Mouse (Mus musculus) testis, adult 2 months (tissue): ENCODE measurements around the gene Gmfb. TPM values are rescaled to one million over a fixed set of nuclear protein-coding genes. Genes with fewer than 3 reads are reported as not detected.
"Not testable (repeated sequence)": the region's sequence is repeated elsewhere in the genome, so short reads cannot be mapped to it uniquely, and the experiment has no call there.

Experiments
- H3K27ac ChIP-seq: fragments of 200-500 bp; 2 replicates; pipeline ENCODE4 v1.5.1; 2012; ENCODE audit warnings: low read depth, low read length; ENCODE audit not compliant: control insufficient read depth, insufficient read depth
- H3K27me3 ChIP-seq: fragments of 200-500 bp; 2 replicates; pipeline ENCODE4 v1.6.1; 2012; ENCODE audit warnings: mild to moderate bottlenecking, low read length, moderate library complexity; ENCODE audit not compliant: control insufficient read depth, insufficient read depth
- H3K36me3 ChIP-seq: fragments of 200-500 bp; 2 replicates; pipeline ENCODE4 v1.6.1; 2012; ENCODE audit warnings: mild to moderate bottlenecking, low read length; ENCODE audit not compliant: control insufficient read depth, insufficient read depth
- H3K4me1 ChIP-seq: fragments of 200-500 bp; 2 replicates; pipeline ENCODE4 v1.6.1; 2012; ENCODE audit warnings: low read length; ENCODE audit not compliant: control insufficient read depth, insufficient read depth
- H3K4me3 ChIP-seq: fragments of 200-500 bp; 2 replicates; pipeline ENCODE4 v1.5.1; 2012; ENCODE audit warnings: low read depth, mild to moderate bottlenecking, low read length, moderate library complexity, mixed read lengths; ENCODE audit not compliant: control insufficient read depth
- CTCF ChIP-seq: fragments of 200-500 bp; IDR thresholded peaks from 2 replicates; pipeline ENCODE4 v1.5.1; 2012; ENCODE audit warnings: low read depth, mild to moderate bottlenecking, inconsistent platforms, low read length, moderate library complexity; ENCODE audit not compliant: control insufficient read depth, insufficient read depth, insufficient replicate concordance
- POLR2A ChIP-seq: fragments of 200-500 bp; IDR thresholded peaks from 2 replicates; pipeline ENCODE4 v1.6.1; 2012; ENCODE audit warnings: low read depth, mild to moderate bottlenecking, inconsistent platforms, low read length, moderate library complexity; ENCODE audit not compliant: control insufficient read depth
- polyA plus RNA-seq: library from polyadenylated mRNA; depleted of rRNA; stranded (reverse); fragments of >200 nt; gene quantifications from 2 replicates; pipeline ENCODE4 v1.2.3, GENCODE M21; 2012

Gmfb gene
- polyA plus RNA-seq, 1 experiment: 69.6 TPM

GRCm38 (mm10) chr14:46832354-46833272 is 10.6 kb upstream of the Gmfb start:
- TF ChIP-seq CTCF (no peak), POLR2A (no peak)
- H3K36me3 ChIP-seq: no peaks in the 10 kb centered on the region
- no peaks in the 10 kb centered on the region for H3K27me3 ChIP-seq
- H3K27ac ChIP-seq: peak overlapping the region; percentile 90
- peak overlapping the region; percentile 97 for H3K4me3 ChIP-seq
- H3K4me1 ChIP-seq: no peaks in the 10 kb centered on the region; the same call in 1 of the 2 replicates

GRCm38 (mm10) chr14:46831837-46832333 is 9.8 kb upstream of the Gmfb start, which contains the start of gene Cgrrf1:
TSS of gene Cgrrf1 (plus strand) at chr14:46832125.
- Histone ChIP-seq H3K27me3 (no peaks in the 10 kb centered on the region), H3K4me1 (no peaks in the 10 kb centered on the region; the same call in 1 of the 2 replicates), H3K4me3 (peak within 1 kb of the TSS; percentile 97), H3K36me3 (no peaks in the 10 kb centered on the region), H3K27ac (peak within 1 kb of the TSS; percentile 90)
- no peak for TF ChIP-seq CTCF
- peak; percentile 37; the same call in 1 of the 2 replicates for TF ChIP-seq POLR2A

GRCm38 (mm10) chr14:46831295-46831694 is 9.3 kb upstream of the Gmfb start:
- TF ChIP-seq CTCF: no peak
- no peak for TF ChIP-seq POLR2A
- Histone ChIP-seq H3K27me3 (no peaks in the 10 kb centered on the region), H3K4me1 (no peaks in the 10 kb centered on the region; the same call in 1 of the 2 replicates), H3K36me3 (no peaks in the 10 kb centered on the region), H3K27ac (peak overlapping the region; percentile 76; the same call in 1 of the 2 replicates), H3K4me3 (peak overlapping the region; percentile 97)

GRCm38 (mm10) chr14:46827430-46827829 is 5.4 kb upstream of the Gmfb start:
- TF ChIP-seq POLR2A: no peak
- TF ChIP-seq CTCF: no peak
- no peaks in the 10 kb centered on the region for H3K36me3 ChIP-seq
- H3K27ac ChIP-seq: no peak overlapping the region
- H3K4me1 ChIP-seq: peaks cover 2% of the 10 kb centered on the region; the same call in 1 of the 2 replicates
- H3K27me3 ChIP-seq: no peaks in the 10 kb centered on the region
- no peak overlapping the region for H3K4me3 ChIP-seq

DNA sequence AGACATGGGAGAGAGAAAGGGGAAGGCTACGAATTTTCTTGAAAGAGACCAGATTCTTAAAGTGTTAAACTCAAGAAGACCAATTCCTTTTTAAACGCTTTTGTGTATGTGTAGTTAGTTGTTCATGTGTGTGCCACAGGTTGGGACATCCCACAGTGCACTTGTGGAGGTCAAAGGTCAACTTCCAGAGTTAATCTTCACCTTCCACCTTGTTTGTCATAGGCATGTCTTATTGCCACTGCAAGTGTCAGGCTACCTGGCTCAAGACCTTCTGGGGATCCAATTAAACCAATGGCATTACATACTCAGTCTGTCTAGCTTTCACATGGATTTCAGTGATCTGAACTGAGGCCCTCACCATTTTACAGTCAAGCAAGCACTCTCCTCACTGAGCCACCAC is 2.0 kb upstream of the Gmfb start:
- no peak for TF ChIP-seq POLR2A
- TF ChIP-seq CTCF: no peak
- H3K36me3 ChIP-seq: no peaks in the 10 kb centered on the region
- H3K4me3 ChIP-seq: no peak overlapping the region; the same call in 1 of the 2 replicates

DNA sequence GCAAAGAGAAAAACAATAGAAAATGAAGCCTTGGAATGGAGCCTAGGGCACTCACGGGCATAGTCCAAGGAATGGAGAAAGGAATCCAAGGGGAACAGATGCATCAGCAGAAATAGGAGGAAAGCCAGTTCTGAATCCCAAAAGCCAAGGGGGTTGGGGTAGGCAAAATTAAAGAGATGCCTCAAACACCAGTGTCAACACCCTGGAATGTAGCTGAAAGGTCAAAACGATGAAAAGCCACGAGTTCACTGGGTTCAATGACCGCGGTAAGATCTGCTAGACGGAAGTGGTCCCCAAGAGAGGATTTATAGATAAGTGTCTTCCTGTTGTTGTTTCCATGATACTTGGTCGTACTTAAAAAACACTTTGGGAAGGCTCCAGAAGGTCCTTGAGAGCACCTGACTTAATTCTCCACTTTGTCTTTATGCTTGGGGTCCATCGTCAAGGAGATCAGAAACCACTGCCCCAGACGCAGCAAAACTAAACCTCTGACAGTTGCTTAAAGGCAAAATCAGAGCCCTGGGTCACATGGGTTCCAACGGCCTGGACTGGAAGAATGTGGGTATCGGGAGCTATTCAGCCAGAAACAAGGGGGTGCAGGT is 670 bp downstream of the Gmfb start:
- peak overlapping the region; percentile 98 for H3K4me3 ChIP-seq
- H3K4me1 ChIP-seq: peaks cover 5% of the 10 kb centered on the region
- TF ChIP-seq CTCF: no peak
- TF ChIP-seq POLR2A: no peak
- H3K27ac ChIP-seq: peak overlapping the region; percentile 100
- H3K36me3 ChIP-seq: no peaks in the 10 kb centered on the region; the same call in 1 of the 2 replicates
- H3K27me3 ChIP-seq: no peaks in the 10 kb centered on the region

More for the DNA sequence above, 2.0 kb upstream of the Gmfb start:
- H3K27ac ChIP-seq: no peak overlapping the region
- H3K4me1 ChIP-seq: peaks cover 5% of the 10 kb centered on the region
- no peaks in the 10 kb centered on the region for H3K27me3 ChIP-seq

GRCm38 (mm10) chr14:46819961-46820360 is 2.1 kb downstream of the Gmfb start:
- peak overlapping the region; percentile 11 for H3K4me3 ChIP-seq
- H3K36me3 ChIP-seq, H3K27me3 ChIP-seq, H3K27ac ChIP-seq, H3K4me1 ChIP-seq: not testable (repeated sequence)
